ENCODE assay signal across 11 mouse cellular contexts in genomic region chr9:23041537-23042472, GRCm38 (mm10).
DNase-seq lines count a peak whose midpoint lies in the region; ATAC-seq and TF ChIP-seq lines count a peak whose summit lies in the region.
"Had no signal": no experiment of that assay in that cellular context is flagged by ENCODE, and none has a peak within 500 bp of the region (broad histone marks: within the 10 kb centered on the region; RNA-seq: fewer than 3 reads in every experiment).

No protein-coding gene starts in this region.

- H3K9ac ChIP-seq in limb, embryonic 11.5 days (ENCODE audit: low read length): no peak overlapping the region
- H3K9ac ChIP-seq: hindbrain, embryonic 15.5 days had no signal

- no peak for ATAC-seq in limb, embryonic 11.5 days (ENCODE audit: insufficient number of reproducible peaks, low FRiP score, low TSS enrichment, low read depth)

- H3K9me3 ChIP-seq in limb, embryonic 11.5 days (ENCODE audit: control insufficient read depth, low read length): no peaks in the 10 kb centered on the region
- H3K9me3 ChIP-seq: hindbrain, embryonic 15.5 days had no signal

- no peak overlapping the region for H3K4me2 ChIP-seq in limb, embryonic 11.5 days (ENCODE audit: low read depth, severe bottlenecking)
- H3K4me2 ChIP-seq: hindbrain, embryonic 15.5 days; liver, embryonic 11.5 days had no signal

- TF ChIP-seq POLR2A in kidney, adult 2 months (IDR thresholded peaks at IDR 0.05; ENCODE audit: low read depth, low read length): no peak

- 35% methylated on average over 22 of the region's 22 CpGs for WGBS in kidney, adult 2 months
- WGBS in limb, embryonic 11.5 days: 49% methylated on average over 22 of the region's 22 CpGs

- peak; percentile 33 for DNase-seq in kidney, adult 2 months
- no peak for DNase-seq in kidney, adult 11 months
- peak; percentile 76 for DNase-seq in adrenal gland, adult 8-10 months
- DNase-seq in embryo, embryonic 10.5 days (ENCODE audit: low spot score): peak; percentile 15
- DNase-seq in limb, embryonic 11.5 days (ENCODE audit: low spot score): no peak
- no peak for DNase-seq in thymus, postnatal 4 days
- DNase-seq in layer of hippocampus, postnatal 14 days (ENCODE audit: low spot score in 2 of 2): no peak
- DNase-seq: layer of hippocampus, postnatal 36 days; thymus, postnatal 36 days had no signal

- TF ChIP-seq CTCF in kidney, adult 2 months (conservative IDR thresholded peaks at IDR 0.05; ENCODE audit: insufficient read depth, insufficient read length, low read depth, low read length): no peak

- H3K4me3 ChIP-seq in kidney, adult 2 months (ENCODE audit: insufficient read depth, low read depth, low read length): no peak overlapping the region
- no peak overlapping the region for H3K4me3 ChIP-seq in limb, embryonic 11.5 days (ENCODE audit: low read depth, low read length)
- H3K4me3 ChIP-seq: hindbrain, embryonic 15.5 days had no signal

- no peaks in the 10 kb centered on the region; the same call in 1 of the 2 replicates for H3K27me3 ChIP-seq in kidney, adult 2 months (replicated peaks; ENCODE audit: control insufficient read depth, insufficient read depth, low read length)
- H3K27me3 ChIP-seq in limb, embryonic 11.5 days (ENCODE audit: control insufficient read depth, insufficient read depth, low read length): no peaks in the 10 kb centered on the region
- H3K27me3 ChIP-seq: hindbrain, embryonic 15.5 days had no signal

- H3K36me3 ChIP-seq in kidney, adult 2 months (ENCODE audit: control insufficient read depth, insufficient read depth, low read length): no peaks in the 10 kb centered on the region
- no peaks in the 10 kb centered on the region for H3K36me3 ChIP-seq in limb, embryonic 11.5 days (ENCODE audit: control insufficient read depth, insufficient read depth, low read length)
- H3K36me3 ChIP-seq: hindbrain, embryonic 15.5 days had no signal

- no peak overlapping the region for H3K27ac ChIP-seq in kidney, adult 2 months (ENCODE audit: insufficient read depth, low read depth, low read length)
- H3K27ac ChIP-seq in limb, embryonic 11.5 days (replicated peaks; ENCODE audit: low read depth, low read length): 0 out of 2 replicates have a peak overlapping the region, but pooled peaks have one; percentile 40
- H3K27ac ChIP-seq: hindbrain, embryonic 15.5 days had no signal

- H3K4me1 ChIP-seq in kidney, adult 2 months (ENCODE audit: control insufficient read depth, insufficient read depth, low read length): no peaks in the 10 kb centered on the region
- peaks cover 12% of the 10 kb centered on the region for H3K4me1 ChIP-seq in limb, embryonic 11.5 days (ENCODE audit: control insufficient read depth, insufficient read depth, low read length)

Comparison
In these comparisons a context has a peak if more than half of its experiments do, and no peak if none do; other contexts are left out.
1. DNase-seq: peak in kidney, adult 2 months (single experiment), adrenal gland, adult 8-10 months (single experiment) and embryo, embryonic 10.5 days (single experiment); none in kidney, adult 11 months (single experiment), limb, embryonic 11.5 days (single experiment), thymus, postnatal 4 days (single experiment) and layer of hippocampus, postnatal 14 days (0 of 2).